In the genomic region with DNA sequence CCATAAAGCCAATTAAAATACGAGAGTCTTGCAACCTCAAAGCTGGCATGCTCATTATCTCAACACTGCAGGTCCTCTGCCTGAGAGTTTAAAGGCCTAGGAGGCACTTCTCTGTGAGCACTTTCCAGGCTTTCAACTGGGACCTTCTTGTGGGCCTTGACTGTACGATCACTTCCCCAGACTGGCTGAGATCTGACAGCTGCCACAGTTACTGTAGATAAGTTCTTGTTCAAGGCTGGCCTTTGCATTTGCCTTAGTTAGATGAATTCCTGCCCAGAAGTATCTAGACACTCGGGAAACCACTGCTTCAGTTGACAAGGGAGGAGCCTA, we compare ENCODE assay signal across 20 mouse cellular contexts.
DNase-seq lines count a peak whose midpoint lies in the region; ATAC-seq lines count a peak whose summit lies in the region.
"Had no signal": no experiment of that assay in that cellular context is flagged by ENCODE, and none has a peak within 500 bp of the region (broad histone marks: within the 10 kb centered on the region; RNA-seq: fewer than 3 reads in every experiment).

No protein-coding gene starts in this region.

- no peak overlapping the region for H3K9ac ChIP-seq in forebrain, embryonic 14.5 days (ENCODE audit: low read length)
- H3K9ac ChIP-seq in forebrain, embryonic 15.5 days (replicated peaks), result no peak overlapping the region
- H3K9ac ChIP-seq in hindbrain, embryonic 15.5 days, result no peak overlapping the region
- no peak overlapping the region for H3K9ac ChIP-seq in hindbrain, embryonic 12.5 days
- no peak overlapping the region for H3K9ac ChIP-seq in midbrain, embryonic 15.5 days
- H3K9ac ChIP-seq: forebrain, postnatal 0 days; heart, embryonic 15.5 days; kidney, embryonic 15.5 days; limb, embryonic 13.5 days; lung, embryonic 15.5 days; stomach, embryonic 15.5 days had no signal

- ATAC-seq in forebrain, embryonic 14.5 days, result peak; percentile 40; the same call in 1 of the 2 replicates
- ATAC-seq in forebrain, embryonic 15.5 days (replicated peaks), result no peak
- ATAC-seq in hindbrain, embryonic 15.5 days (ENCODE audit: low FRiP score, low read depth), result no peak
- ATAC-seq in hindbrain, embryonic 12.5 days (ENCODE audit: low FRiP score), result no peak
- peak; percentile 20; the same call in 1 of the 2 replicates for ATAC-seq in common myeloid progenitor, adult 5-6 weeks (replicated peaks; ENCODE audit: low read depth, poor library complexity, severe bottlenecking)
- ATAC-seq in midbrain, embryonic 15.5 days (replicated peaks), result peak; percentile 69; the same call in 1 of the 2 replicates

- H3K36me3 ChIP-seq in forebrain, embryonic 14.5 days (ENCODE audit: control insufficient read depth, insufficient read depth, low read length), result no peaks in the 10 kb centered on the region
- H3K36me3 ChIP-seq in forebrain, embryonic 15.5 days, result no peaks in the 10 kb centered on the region
- no peaks in the 10 kb centered on the region for H3K36me3 ChIP-seq in hindbrain, embryonic 15.5 days
- no peaks in the 10 kb centered on the region for H3K36me3 ChIP-seq in hindbrain, embryonic 12.5 days
- H3K36me3 ChIP-seq in midbrain, embryonic 15.5 days (replicated peaks), result no peaks in the 10 kb centered on the region
- H3K36me3 ChIP-seq: G1E; heart, embryonic 15.5 days; kidney, embryonic 15.5 days; limb, embryonic 13.5 days; lung, embryonic 15.5 days; stomach, embryonic 15.5 days had no signal

- no peak overlapping the region for H3K4me2 ChIP-seq in forebrain, embryonic 14.5 days (ENCODE audit: low read length)
- no peak overlapping the region for H3K4me2 ChIP-seq in forebrain, embryonic 15.5 days (replicated peaks)
- no peak overlapping the region for H3K4me2 ChIP-seq in hindbrain, embryonic 15.5 days
- H3K4me2 ChIP-seq in hindbrain, embryonic 12.5 days (replicated peaks), result no peak overlapping the region
- no peak overlapping the region for H3K4me2 ChIP-seq in midbrain, embryonic 15.5 days
- H3K4me2 ChIP-seq: heart, embryonic 15.5 days; kidney, embryonic 15.5 days; limb, embryonic 13.5 days; liver, embryonic 11.5 days; lung, embryonic 15.5 days; stomach, embryonic 15.5 days had no signal

- no peak overlapping the region for H3K27ac ChIP-seq in forebrain, embryonic 14.5 days (ENCODE audit: low read depth, low read length)
- H3K27ac ChIP-seq in forebrain, embryonic 15.5 days (replicated peaks), result no peak overlapping the region
- H3K27ac ChIP-seq in hindbrain, embryonic 15.5 days (replicated peaks), result 0 out of 2 replicates have a peak overlapping the region, but pooled peaks have one; percentile 58
- no peak overlapping the region for H3K27ac ChIP-seq in hindbrain, embryonic 12.5 days
- peak overlapping the region; percentile 60; the same call in 1 of the 2 replicates for H3K27ac ChIP-seq in midbrain, embryonic 15.5 days
- H3K27ac ChIP-seq: heart, embryonic 15.5 days; kidney, embryonic 15.5 days; limb, embryonic 13.5 days; lung, embryonic 15.5 days; stomach, embryonic 15.5 days had no signal

- WGBS in forebrain, embryonic 14.5 days, result 26% methylated on average over 3 of the region's 3 CpGs
- 15% methylated on average over 3 of the region's 3 CpGs for WGBS in forebrain, embryonic 15.5 days
- WGBS in hindbrain, embryonic 15.5 days, result 54% methylated on average over 3 of the region's 3 CpGs
- 65% methylated on average over 3 of the region's 3 CpGs for WGBS in hindbrain, embryonic 12.5 days
- WGBS in midbrain, embryonic 15.5 days, result 43% methylated on average over 3 of the region's 3 CpGs

- 0 out of 2 replicates have a peak, but pooled peaks cover 5% of the 10 kb centered on the region for H3K4me1 ChIP-seq in forebrain, embryonic 14.5 days (ENCODE audit: control insufficient read depth, insufficient read depth, low read length)
- H3K4me1 ChIP-seq in forebrain, embryonic 15.5 days, result peaks cover 4% of the 10 kb centered on the region; the same call in 1 of the 2 replicates
- H3K4me1 ChIP-seq in hindbrain, embryonic 15.5 days (replicated peaks), result 0 out of 2 replicates have a peak, but pooled peaks cover 5% of the 10 kb centered on the region
- H3K4me1 ChIP-seq in hindbrain, embryonic 12.5 days, result peaks cover 8% of the 10 kb centered on the region; the same call in 1 of the 2 replicates
- H3K4me1 ChIP-seq in midbrain, embryonic 15.5 days, result peaks cover 5% of the 10 kb centered on the region; the same call in 1 of the 2 replicates
- H3K4me1 ChIP-seq: lung, embryonic 15.5 days had no signal

- DNase-seq in forebrain, embryonic 14.5 days (ENCODE audit: low spot score), result peak; percentile 50
- no peak for DNase-seq in spleen, postnatal 36 days (ENCODE audit: low spot score in 2 of 2)
- DNase-seq: adrenal gland, adult 8-10 months; cerebellum, adult 2 months; forebrain, postnatal 0 days; gastrocnemius, postnatal 10 days; kidney, adult 18-20 months; right cerebral cortex, postnatal 14 days had no signal

- no peaks in the 10 kb centered on the region for H3K27me3 ChIP-seq in forebrain, embryonic 14.5 days (replicated peaks; ENCODE audit: control insufficient read depth, insufficient read depth, low read length)
- H3K27me3 ChIP-seq in forebrain, embryonic 15.5 days, result no peaks in the 10 kb centered on the region
- no peaks in the 10 kb centered on the region for H3K27me3 ChIP-seq in hindbrain, embryonic 15.5 days
- H3K27me3 ChIP-seq in hindbrain, embryonic 12.5 days, result no peaks in the 10 kb centered on the region
- H3K27me3 ChIP-seq in midbrain, embryonic 15.5 days (replicated peaks), result no peaks in the 10 kb centered on the region
- H3K27me3 ChIP-seq: kidney, embryonic 15.5 days; limb, embryonic 13.5 days; lung, embryonic 15.5 days had no signal

- no peak overlapping the region for H3K4me3 ChIP-seq in forebrain, embryonic 14.5 days (ENCODE audit: low read depth, low read length)
- no peak overlapping the region for H3K4me3 ChIP-seq in forebrain, embryonic 15.5 days
- no peak overlapping the region for H3K4me3 ChIP-seq in hindbrain, embryonic 15.5 days
- H3K4me3 ChIP-seq in hindbrain, embryonic 12.5 days, result no peak overlapping the region
- H3K4me3 ChIP-seq in midbrain, embryonic 15.5 days, result no peak overlapping the region
- H3K4me3 ChIP-seq: heart, embryonic 15.5 days; kidney, embryonic 15.5 days; limb, embryonic 13.5 days; lung, embryonic 15.5 days; stomach, embryonic 15.5 days had no signal

- no peaks in the 10 kb centered on the region for H3K9me3 ChIP-seq in forebrain, embryonic 14.5 days (replicated peaks; ENCODE audit: control insufficient read depth, low read length)
- H3K9me3 ChIP-seq in forebrain, embryonic 15.5 days, result no peaks in the 10 kb centered on the region
- no peaks in the 10 kb centered on the region for H3K9me3 ChIP-seq in hindbrain, embryonic 15.5 days
- H3K9me3 ChIP-seq in hindbrain, embryonic 12.5 days (replicated peaks), result no peaks in the 10 kb centered on the region
- no peaks in the 10 kb centered on the region for H3K9me3 ChIP-seq in midbrain, embryonic 15.5 days
- H3K9me3 ChIP-seq: heart, embryonic 15.5 days; kidney, embryonic 15.5 days; limb, embryonic 13.5 days; lung, embryonic 15.5 days; stomach, embryonic 15.5 days had no signal

Comparison
In these comparisons a context has a peak if more than half of its experiments do, and no peak if none do; other contexts are left out.
1. ATAC-seq: peak in forebrain, embryonic 14.5 days (single experiment), common myeloid progenitor, adult 5-6 weeks (single experiment) and midbrain, embryonic 15.5 days (single experiment); none in forebrain, embryonic 15.5 days (single experiment), hindbrain, embryonic 15.5 days (single experiment) and hindbrain, embryonic 12.5 days (single experiment).
2. H3K27ac ChIP-seq: peak in hindbrain, embryonic 15.5 days (single experiment) and midbrain, embryonic 15.5 days (single experiment); none in forebrain, embryonic 14.5 days (single experiment), forebrain, embryonic 15.5 days (single experiment) and hindbrain, embryonic 12.5 days (single experiment).